Mouse (Mus musculus): Measurements from ENCODE around the gene Tomt. TPM values are rescaled to one million over a fixed set of nuclear protein-coding genes. Genes with fewer than 3 reads are reported as not detected.
"Not testable (repeated sequence)": the region's sequence is repeated elsewhere in the genome, so short reads cannot be mapped to it uniquely, and the experiment has no call there.

Gene Tomt
- total RNA-seq (2015; ENCODE audit: low replicate concordance) (not detected in 2 replicates), total RNA-seq (2017; ENCODE audit: low replicate concordance) (0.56 TPM in 1 of 2 replicates, not detected in the other)

- no peak for ATAC-seq (replicated peaks; ENCODE audit: low FRiP score, poor library complexity, severe bottlenecking)
Observed at GRCm38 (mm10) chr7:101906287-101906681, at the start of gene Tomt. Gene Tomt (minus strand): TSS chr7:101906359.

- ATAC-seq (replicated peaks; ENCODE audit: low FRiP score, poor library complexity, severe bottlenecking), result no peak
Observed at GRCm38 (mm10) chr7:101955862-101956261, 49.7 kb upstream of the Tomt start.

GRCm38 (mm10) chr7:101955276-101955675 lies 49.1 kb upstream of the Tomt start:
- no peak for ATAC-seq (replicated peaks; ENCODE audit: low FRiP score, poor library complexity, severe bottlenecking)

- ATAC-seq (replicated peaks; ENCODE audit: low FRiP score, poor library complexity, severe bottlenecking), result no peak
Observed at GRCm38 (mm10) chr7:101954163-101954562, 48.0 kb upstream of the Tomt start.

- ATAC-seq (replicated peaks; ENCODE audit: low FRiP score, poor library complexity, severe bottlenecking), result no peak
Observed at GRCm38 (mm10) chr7:101952098-101952497, 45.9 kb upstream of the Tomt start.

- ATAC-seq (replicated peaks; ENCODE audit: low FRiP score, poor library complexity, severe bottlenecking), result no peak
Observed at GRCm38 (mm10) chr7:101951648-101952047, 45.5 kb upstream of the Tomt start.

DNA sequence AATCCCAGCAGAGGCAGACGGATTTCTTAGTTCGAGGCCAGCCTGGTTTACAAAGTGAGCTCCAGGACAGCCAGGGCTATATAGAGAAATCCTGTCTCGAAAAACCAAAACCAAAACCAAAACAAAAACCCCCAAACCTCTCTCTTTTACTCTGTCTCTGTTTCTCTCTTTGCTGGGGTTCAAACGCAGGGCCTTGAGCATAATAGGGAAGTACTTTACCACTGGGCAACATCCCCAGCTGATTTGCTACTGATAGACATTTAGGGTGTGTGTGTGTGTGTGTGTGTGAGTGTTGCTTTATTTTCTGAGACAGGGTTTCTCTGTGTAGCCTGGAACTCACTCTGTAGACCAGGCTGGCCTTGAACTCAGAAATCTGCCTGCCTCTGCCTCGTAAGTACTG lies 42.8 kb upstream of the Tomt start:
- ATAC-seq (replicated peaks; ENCODE audit: low FRiP score, poor library complexity, severe bottlenecking), result not testable (repeated sequence)

DNA sequence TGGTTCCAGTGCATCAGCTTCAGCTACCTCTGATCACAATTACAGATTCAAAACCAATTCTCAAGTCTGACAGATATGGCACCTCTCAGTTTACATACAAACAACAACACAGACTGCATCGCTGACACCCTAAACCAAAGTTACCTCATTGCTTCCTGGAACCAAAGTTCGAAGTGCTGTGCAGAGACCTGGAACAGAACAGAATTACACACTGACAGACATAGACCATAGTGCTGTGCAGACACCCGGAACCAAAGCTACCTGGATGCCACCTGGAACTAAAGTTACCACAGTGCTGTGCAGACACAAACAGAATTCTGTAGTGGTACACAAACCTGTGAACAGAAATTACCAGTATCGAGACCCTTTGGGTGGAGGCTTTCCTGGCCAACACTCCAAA lies 33.6 kb upstream of the Tomt start:
- no peak for ATAC-seq (replicated peaks; ENCODE audit: low FRiP score, poor library complexity, severe bottlenecking)

- ATAC-seq (replicated peaks; ENCODE audit: low FRiP score, poor library complexity, severe bottlenecking), result no peak
Observed at GRCm38 (mm10) chr7:101938348-101938747, 32.2 kb upstream of the Tomt start.

DNA sequence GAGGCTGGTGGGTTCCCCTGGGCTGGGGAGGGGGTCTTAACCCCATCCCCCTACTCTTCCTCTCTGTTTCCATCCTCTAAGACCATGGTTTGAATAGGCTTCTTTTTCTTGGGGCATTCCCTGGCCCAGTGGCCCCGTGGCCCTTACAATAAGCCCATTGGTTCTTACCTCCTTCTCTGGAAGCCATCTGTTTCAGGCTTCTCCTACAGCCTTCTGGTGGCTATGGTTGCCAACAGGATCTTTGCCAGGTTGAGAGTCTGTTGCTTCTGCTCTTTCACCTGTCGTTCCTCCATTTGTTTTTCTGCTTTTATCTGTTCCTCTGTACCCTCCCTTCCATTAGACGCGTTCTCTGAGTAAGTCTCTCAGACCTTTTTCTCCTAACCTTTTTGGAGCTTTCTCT lies 31.4 kb upstream of the Tomt start:
- ATAC-seq (replicated peaks; ENCODE audit: low FRiP score, poor library complexity, severe bottlenecking), result no peak

DNA sequence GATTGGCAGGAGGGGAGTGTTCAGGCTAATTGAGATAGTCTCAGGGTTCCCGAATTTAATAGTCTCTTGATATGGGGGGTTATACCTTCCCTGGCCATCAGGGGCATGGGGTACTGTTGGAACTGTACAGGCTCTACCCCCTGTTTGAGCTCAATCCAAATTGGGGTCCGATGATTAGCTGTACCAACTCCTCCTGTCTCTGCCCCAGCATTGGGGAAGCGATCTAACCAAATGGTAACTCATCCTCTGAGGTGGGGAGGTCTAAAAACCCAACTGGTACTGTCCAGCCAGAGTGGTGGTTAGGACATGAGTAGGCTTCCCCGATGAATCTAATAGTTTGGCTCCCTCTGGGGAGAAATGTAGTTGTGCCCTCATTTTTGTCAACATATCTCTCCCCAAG lies 30.8 kb upstream of the Tomt start:
- no peak for ATAC-seq (replicated peaks; ENCODE audit: low FRiP score, poor library complexity, severe bottlenecking)

DNA sequence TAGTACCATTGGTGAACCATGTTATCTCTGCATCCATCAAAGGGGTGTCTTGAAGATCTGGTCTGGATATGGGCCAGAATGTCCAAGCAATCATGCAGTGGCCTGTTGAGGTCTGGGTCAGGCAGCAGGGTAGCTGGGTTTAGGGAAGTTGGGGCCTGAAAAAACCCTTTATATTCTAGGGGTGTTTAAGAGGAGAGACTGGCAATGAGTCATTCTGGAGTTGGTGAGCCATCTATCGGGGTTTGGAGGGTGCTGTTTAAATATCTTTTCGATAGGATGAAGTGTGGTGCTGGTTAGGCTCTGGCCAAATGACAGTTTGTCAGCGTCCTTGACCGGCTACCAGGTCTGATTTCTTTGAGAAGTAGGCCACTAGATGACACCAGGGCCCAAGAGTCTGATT lies 29.8 kb upstream of the Tomt start:
- ATAC-seq (replicated peaks; ENCODE audit: low FRiP score, poor library complexity, severe bottlenecking), result no peak

GRCm38 (mm10) chr7:101933751-101934240 lies 27.6 kb upstream of the Tomt start, which contains the start of the genes Lrrc51 and Numa1:
Gene Lrrc51 (minus strand): TSS chr7:101933895.
Gene Numa1 (plus strand): TSS chr7:101934111.
- peak; percentile 97 for ATAC-seq (replicated peaks; ENCODE audit: low FRiP score, poor library complexity, severe bottlenecking)

- peak; percentile 64 for ATAC-seq (replicated peaks; ENCODE audit: low FRiP score, poor library complexity, severe bottlenecking)
Observed at GRCm38 (mm10) chr7:101933300-101933699, 27.1 kb upstream of the Tomt start.

DNA sequence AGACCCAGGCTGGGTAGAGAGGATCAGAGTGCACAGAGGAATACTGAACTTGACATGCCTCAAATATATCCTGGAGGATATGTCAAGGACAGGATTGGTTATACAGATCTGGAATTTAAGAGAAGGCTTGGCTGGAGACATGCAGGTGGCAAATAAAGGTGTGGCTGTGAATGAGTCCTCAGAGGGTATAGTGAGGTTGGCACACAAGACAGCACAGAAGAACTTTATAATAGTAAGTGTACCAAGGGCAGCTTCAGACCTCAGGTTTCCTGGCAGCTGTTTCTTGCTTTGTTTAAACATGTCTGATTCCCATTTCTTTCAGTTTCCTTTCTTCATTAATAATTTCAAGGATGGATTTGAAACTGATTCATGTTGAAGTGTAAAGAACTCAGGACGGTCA lies 26.4 kb upstream of the Tomt start:
- ATAC-seq (replicated peaks; ENCODE audit: low FRiP score, poor library complexity, severe bottlenecking), result no peak

DNA sequence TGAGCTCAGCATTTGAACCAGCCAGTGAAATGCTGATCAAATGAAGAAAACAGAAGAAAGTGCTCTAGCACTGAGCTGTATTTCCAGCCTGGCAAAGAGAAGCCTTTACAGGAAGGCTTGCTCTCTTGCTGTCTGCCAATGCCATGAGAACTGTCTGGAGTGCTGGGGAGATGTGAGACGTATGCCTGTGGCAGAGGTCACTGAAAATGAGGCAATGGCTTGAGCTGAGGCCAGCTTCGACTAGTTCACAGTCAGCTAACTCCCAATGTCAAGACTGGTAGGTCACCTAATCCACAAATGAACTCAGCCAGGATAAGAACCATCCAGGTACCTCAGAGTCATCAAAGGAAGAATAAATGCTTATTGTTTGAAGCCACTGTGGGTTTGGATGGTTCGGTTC lies 21.9 kb upstream of the Tomt start:
- no peak for ATAC-seq (replicated peaks; ENCODE audit: low FRiP score, poor library complexity, severe bottlenecking)

GRCm38 (mm10) chr7:101925892-101926291 lies 19.7 kb upstream of the Tomt start:
- ATAC-seq (replicated peaks; ENCODE audit: low FRiP score, poor library complexity, severe bottlenecking), result not testable (repeated sequence)

- peak; percentile 91 for ATAC-seq (replicated peaks; ENCODE audit: low FRiP score, poor library complexity, severe bottlenecking)
Observed at GRCm38 (mm10) chr7:101918071-101918470, 11.9 kb upstream of the Tomt start.

- no peak for ATAC-seq (replicated peaks; ENCODE audit: low FRiP score, poor library complexity, severe bottlenecking)
Observed at GRCm38 (mm10) chr7:101911982-101912381, 5.8 kb upstream of the Tomt start.

DNA sequence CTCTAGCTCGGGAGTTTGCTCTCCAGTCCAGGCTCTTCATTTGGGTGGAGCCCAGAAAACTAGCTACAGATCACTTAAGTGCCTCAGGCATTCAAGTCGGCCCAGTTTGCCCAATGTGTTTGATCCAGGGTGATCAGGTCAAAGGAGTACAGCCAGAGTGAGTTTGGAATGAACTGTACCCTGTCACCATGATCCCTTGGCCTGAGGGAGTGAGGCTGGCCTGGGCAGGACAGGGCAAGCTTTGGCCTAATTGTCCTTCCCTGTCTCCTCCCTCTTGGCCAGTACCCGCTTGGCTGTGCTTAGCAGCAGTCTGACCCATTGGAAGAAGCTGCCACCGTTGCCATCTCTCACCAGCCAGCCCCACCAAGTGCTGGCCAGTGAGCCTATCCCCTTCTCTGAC lies 4.0 kb upstream of the Tomt start:
- ATAC-seq (replicated peaks; ENCODE audit: low FRiP score, poor library complexity, severe bottlenecking), result no peak

- ATAC-seq (replicated peaks; ENCODE audit: low FRiP score, poor library complexity, severe bottlenecking), result no peak
Observed at GRCm38 (mm10) chr7:101908367-101908766, 2.2 kb upstream of the Tomt start.

DNA sequence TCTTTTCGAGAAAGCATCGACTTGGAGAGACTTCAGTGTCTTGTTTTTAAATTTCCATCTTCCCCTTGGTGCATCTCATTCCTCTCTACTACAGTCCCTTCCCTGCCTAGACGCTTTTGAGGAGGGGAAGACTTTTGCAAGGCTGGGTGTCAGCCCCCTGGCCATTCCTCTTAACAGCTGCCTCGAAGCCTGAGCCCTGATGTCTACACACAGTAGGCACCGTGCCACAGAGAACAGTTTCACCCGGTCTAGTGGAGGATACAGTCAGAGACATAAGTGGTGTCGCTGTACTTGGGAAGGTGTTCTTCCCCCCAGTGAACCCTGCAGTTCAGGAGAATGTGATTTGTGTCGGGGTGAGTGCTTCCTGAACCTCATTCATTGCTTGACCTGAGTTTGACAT lies 537 bp upstream of the Tomt start:
- ATAC-seq (replicated peaks; ENCODE audit: low FRiP score, poor library complexity, severe bottlenecking), result no peak

Measured in erythroblast, adult 5-6 weeks (primary cell).